Mouse (Mus musculus): ENCODE results near the gene Rabl3.

Gene Rabl3

DNA sequence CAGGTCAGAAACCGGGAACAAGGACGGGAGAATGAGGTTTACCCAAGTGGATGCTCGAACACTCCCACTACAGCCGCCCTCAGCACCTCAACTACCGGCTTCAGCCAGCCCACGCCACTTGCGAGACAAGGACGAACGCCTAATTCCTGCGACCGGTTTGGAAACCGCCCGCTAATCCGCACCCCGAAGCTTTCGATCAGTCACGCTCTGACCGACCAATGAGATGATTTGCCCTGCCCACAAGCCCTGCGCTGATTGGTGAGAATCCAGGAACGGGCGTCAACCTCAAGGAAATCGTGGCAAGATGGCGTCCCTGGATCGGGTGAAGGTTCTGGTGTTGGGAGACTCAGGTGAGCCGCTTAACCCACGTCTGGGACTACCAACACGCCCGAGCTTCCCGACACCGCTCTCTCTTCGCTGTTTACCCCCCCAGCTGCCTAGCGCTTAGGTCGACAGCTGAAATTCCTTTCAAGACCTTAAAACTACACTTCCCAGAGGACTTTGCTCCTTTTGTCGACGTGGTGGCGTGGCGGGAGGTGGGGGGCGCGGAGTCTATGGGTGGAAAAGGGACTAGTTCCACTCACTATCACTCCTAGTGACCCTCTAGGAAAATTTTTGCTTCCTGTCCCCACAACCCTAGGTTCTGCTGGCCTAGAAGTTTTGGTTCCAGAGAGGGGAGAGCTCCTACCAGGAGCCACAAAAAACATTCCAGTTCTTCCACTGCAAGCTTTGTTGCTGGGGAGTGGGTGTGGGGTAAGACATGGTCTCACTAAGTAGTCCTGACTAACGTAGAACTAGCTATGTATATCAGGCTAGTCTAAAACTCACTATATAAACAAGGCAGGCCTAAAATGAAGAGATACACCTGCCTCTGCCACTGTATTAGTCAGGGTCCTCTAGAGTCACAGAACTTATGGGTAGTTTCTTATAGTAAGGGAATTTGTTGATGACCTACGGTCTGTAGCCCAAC is at the start of gene Rabl3, which contains the start of gene Gtf2e1:
Rabl3 (plus strand) TSS at position 275 of the 970 bp plus-strand sequence.
Gtf2e1 (minus strand) TSS at position 179 of the 970 bp plus-strand sequence.
- H3K36me3 ChIP-seq (ENCODE audit: control insufficient read depth, insufficient read depth, low read length, poor library complexity, severe bottlenecking) = peaks cover 3% of the 10 kb centered on the region; the same call in 1 of the 2 replicates
- DNase-seq (ENCODE audit: low read depth, low spot score) = peak; percentile 98
- H3K27me3 ChIP-seq (ENCODE audit: control insufficient read depth, insufficient read depth, low read length, poor library complexity, severe bottlenecking) = no peaks in the 10 kb centered on the region

DNA sequence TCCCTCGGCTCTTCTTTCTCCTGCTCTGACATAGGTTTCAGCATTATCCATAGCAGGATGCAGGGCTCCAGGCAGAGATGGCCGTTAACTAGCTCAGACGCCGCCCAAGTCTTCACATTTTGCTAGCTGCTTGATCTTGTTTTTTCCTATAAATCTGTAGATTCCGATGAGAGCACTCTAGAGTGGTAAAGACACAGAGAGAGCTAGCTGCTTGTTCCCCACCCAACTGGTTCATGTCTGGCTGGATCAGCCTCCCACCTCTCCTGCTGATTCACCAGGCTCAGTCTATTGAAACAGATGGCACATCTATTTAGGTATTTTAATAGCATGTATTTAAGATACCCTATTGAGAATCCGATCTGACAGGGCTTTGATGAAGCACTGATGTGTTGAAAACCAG is 44.7 kb upstream of the Rabl3 start:
- Histone ChIP-seq H3K27me3 (ENCODE audit: control insufficient read depth, insufficient read depth, low read length, poor library complexity, severe bottlenecking) (no peaks in the 10 kb centered on the region; the same call in 1 of the 2 replicates), H3K36me3 (ENCODE audit: control insufficient read depth, insufficient read depth, low read length, poor library complexity, severe bottlenecking) (no peaks in the 10 kb centered on the region)
- no peak for DNase-seq (ENCODE audit: low read depth, low spot score)

DNA sequence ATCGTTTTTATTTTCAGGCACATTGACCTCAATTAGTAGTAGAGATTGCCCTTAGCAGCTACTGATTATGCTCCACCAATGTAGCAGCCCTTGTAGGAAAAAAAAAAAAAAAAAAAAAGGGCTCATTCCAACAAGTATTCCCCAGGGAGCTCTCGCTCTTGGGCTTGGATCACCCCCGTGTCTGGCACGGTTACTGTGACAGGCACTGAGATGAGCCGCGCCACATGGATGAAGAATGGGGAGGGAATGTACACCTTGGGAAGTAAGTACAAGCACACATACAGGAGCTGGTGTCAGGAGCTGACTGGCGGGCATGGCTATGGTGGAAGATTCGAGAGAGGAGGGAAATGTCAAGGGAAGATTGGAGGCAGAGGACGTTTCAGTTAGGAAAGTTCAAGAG is 41.1 kb upstream of the Rabl3 start:
- no peak for DNase-seq (ENCODE audit: low read depth, low spot score)
- no peaks in the 10 kb centered on the region for H3K36me3 ChIP-seq (ENCODE audit: control insufficient read depth, insufficient read depth, low read length, poor library complexity, severe bottlenecking)
- no peaks in the 10 kb centered on the region for H3K27me3 ChIP-seq (ENCODE audit: control insufficient read depth, insufficient read depth, low read length, poor library complexity, severe bottlenecking)

DNA sequence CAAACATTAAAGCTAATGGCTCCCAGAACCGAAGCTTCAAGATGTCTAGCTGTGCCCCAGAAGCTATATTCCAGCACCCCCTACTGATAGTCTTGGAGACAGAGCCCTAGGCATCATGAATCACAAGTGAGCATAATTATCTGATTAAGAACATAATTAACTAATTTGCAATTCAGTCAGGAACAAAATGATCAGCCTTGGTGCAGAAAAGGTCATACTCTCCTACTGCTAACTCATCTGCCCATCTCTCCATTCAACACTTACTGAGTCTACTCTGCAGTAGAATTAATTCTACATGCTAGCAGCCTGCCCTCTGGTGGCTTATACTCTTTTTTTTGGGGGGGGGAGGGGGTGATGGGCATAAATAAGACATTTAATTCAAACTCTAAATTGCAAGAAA is 35.2 kb upstream of the Rabl3 start:
- no peak for DNase-seq (ENCODE audit: low read depth, low spot score)
- no peaks in the 10 kb centered on the region for H3K27me3 ChIP-seq (ENCODE audit: control insufficient read depth, insufficient read depth, low read length, poor library complexity, severe bottlenecking)
- H3K36me3 ChIP-seq (ENCODE audit: control insufficient read depth, insufficient read depth, low read length, poor library complexity, severe bottlenecking) = no peaks in the 10 kb centered on the region

DNA sequence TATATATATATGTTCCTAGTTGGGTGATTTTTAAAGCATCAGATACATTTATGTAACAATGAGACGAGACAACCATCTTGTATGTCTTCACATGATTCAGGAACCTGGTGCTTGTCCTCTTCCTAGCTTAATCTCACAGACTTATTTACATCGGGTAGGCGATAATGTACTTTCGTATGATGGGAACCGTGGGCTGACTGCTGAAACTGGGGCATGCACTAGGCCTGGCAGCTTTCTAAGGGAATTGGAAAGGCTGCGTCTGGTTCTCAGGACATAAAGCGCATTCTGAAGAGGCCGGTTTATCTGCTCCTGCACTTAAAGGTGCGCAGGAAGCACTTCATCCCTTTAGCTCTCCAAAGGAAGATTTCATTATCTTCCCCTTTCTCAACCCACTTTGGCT is 32.9 kb upstream of the Rabl3 start:
- peaks cover 7% of the 10 kb centered on the region for H3K36me3 ChIP-seq (ENCODE audit: control insufficient read depth, insufficient read depth, low read length, poor library complexity, severe bottlenecking)
- no peaks in the 10 kb centered on the region for H3K27me3 ChIP-seq (ENCODE audit: control insufficient read depth, insufficient read depth, low read length, poor library complexity, severe bottlenecking)
- no peak for DNase-seq (ENCODE audit: low read depth, low spot score)

DNA sequence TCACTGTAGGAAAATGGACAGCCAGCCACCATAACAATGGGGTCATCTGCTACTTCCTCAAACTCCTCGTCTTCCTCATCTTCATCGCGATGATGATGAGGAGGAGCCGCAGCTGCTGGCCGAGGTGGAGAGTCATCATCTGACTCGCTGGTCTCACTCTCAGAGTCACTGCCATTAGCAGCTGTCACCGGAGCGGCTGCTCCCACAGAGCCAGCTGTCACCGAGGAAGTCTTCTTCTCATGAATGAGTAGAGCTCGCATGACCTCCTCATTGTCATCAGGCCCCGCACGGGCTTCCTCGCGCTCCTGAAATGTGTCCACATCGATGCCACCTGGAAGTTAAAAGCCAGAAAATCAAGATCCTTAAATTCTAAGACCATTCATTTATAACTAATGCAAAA is 28.2 kb upstream of the Rabl3 start:
- Histone ChIP-seq H3K36me3 (ENCODE audit: control insufficient read depth, insufficient read depth, low read length, poor library complexity, severe bottlenecking) (peaks cover 9% of the 10 kb centered on the region), H3K27me3 (ENCODE audit: control insufficient read depth, insufficient read depth, low read length, poor library complexity, severe bottlenecking) (no peaks in the 10 kb centered on the region)
- DNase-seq (ENCODE audit: low read depth, low spot score) = no peak

DNA sequence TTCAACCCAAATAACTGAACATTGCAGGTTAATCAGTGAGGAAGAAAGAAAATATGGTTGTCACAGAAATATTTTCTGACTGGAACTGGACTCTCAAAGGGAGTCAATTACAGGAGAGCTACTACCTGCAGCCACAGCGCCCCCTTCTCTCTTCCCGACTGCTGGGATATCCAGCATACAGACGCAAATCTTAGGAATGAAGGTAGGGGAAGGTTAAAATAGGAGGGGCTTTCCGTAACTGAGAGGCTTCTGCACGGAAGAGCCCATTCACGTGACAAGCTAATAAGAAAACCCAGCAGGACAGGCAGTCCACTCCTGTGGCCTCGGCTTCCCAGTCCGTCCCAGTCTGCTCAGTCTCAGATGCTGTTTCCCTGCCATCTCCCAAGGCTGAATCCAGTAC is 25.0 kb upstream of the Rabl3 start:
- Histone ChIP-seq H3K36me3 (ENCODE audit: control insufficient read depth, insufficient read depth, low read length, poor library complexity, severe bottlenecking) (peaks cover 11% of the 10 kb centered on the region), H3K27me3 (ENCODE audit: control insufficient read depth, insufficient read depth, low read length, poor library complexity, severe bottlenecking) (no peaks in the 10 kb centered on the region)
- DNase-seq (ENCODE audit: low read depth, low spot score) = no peak

DNA sequence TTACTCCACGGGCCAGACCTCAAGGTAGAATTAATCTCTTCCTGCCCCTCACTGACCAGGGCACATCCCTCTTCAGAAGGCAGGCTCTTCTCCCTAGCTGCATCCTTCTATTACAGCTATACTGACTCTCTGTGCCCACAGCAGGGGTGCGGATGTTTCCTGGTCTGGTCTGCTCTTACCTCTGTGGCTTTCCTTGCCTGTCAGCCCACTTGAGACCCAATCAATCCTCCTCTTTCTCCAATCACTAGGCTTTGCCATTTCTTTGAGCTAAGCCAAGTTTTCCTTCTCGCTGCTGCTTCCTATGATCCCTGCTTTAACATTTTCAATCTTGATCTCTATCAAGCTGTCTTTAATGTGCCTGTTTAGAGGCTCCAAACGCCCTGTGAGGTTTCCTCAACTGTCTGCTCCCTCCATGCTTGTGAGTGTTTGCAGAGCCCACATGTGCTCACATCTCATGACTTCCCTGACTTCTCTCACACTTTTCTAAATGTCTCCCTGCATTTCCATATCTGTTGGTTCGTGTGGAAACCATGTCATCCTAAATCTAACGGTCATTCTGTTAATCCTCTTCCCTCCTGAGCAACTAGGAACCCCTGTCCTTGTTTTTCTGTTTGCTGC is 23.2 kb upstream of the Rabl3 start:
- Histone ChIP-seq H3K36me3 (ENCODE audit: control insufficient read depth, insufficient read depth, low read length, poor library complexity, severe bottlenecking) (peaks cover 16% of the 10 kb centered on the region), H3K27me3 (ENCODE audit: control insufficient read depth, insufficient read depth, low read length, poor library complexity, severe bottlenecking) (no peaks in the 10 kb centered on the region)
- no peak for DNase-seq (ENCODE audit: low read depth, low spot score)

DNA sequence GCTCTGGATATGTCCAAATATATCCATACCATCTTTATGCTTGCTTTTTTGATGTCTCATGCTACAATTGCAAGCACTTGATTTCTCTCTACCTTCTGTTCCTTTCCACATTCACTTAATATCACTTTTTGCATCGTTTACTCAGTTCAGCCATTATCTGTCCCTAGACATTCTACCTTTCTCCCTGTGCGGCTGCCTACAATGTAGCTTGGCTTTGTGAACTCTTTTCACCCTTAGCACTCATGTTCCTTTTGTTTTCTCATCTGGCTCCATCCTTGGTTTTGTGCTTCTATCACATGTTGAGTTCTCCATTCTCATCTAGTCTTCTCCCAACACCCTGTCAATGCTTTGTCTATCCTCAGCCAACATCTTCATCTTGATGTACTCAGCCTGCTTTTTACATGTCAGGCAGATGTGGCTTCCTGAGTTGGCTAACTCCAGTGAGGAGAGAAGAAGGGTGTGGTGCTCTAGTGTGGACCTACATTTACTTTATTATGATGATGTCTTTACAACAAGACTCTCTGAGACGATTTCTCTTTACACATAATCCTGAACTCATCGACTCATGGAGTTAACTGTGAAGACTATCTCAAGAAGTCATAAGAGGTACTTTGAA is 22.0 kb upstream of the Rabl3 start:
- DNase-seq (ENCODE audit: low read depth, low spot score) = no peak
- Histone ChIP-seq H3K27me3 (ENCODE audit: control insufficient read depth, insufficient read depth, low read length, poor library complexity, severe bottlenecking) (no peaks in the 10 kb centered on the region), H3K36me3 (ENCODE audit: control insufficient read depth, insufficient read depth, low read length, poor library complexity, severe bottlenecking) (peaks cover 19% of the 10 kb centered on the region)

DNA sequence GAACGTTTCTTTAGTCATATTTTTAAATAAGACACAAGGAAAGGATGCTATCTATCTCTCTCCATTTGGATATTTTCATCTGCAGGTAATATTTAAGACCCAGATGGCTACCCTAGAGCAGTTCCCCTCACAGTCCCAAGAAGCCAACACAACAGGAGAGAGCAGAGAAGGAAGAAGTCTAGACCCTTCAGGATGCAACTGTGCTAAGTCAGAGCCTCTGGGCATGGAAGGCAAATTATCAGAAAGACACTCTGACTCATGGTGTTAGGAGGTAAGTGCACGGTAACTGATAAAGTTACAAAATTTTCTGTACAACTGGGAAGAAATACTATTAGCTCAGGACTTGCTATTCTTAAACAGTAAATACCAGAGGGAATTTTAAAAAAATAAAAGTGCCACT is 21.0 kb upstream of the Rabl3 start:
- no peak for DNase-seq (ENCODE audit: low read depth, low spot score)
- H3K27me3 ChIP-seq (ENCODE audit: control insufficient read depth, insufficient read depth, low read length, poor library complexity, severe bottlenecking) = no peaks in the 10 kb centered on the region
- peaks cover 22% of the 10 kb centered on the region for H3K36me3 ChIP-seq (ENCODE audit: control insufficient read depth, insufficient read depth, low read length, poor library complexity, severe bottlenecking)

DNA sequence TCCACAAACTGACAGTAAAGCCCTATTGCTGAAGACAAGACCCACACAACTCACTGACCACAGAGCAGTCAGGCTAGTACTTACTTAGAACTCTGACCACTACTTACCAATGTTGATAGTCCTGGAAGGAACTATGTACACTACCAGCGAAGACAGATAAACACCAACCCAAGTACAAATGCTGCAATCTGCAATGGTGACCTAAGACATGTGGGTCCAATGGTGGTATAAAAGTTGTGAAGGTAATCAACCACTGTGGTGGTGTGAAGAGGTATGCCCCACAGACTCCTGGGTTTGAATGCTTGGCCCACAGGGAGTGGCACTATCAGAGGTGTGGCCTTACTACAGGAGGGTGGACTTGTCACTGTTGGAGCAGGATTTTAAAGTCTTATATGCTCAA is 20.0 kb upstream of the Rabl3 start:
- no peak for DNase-seq (ENCODE audit: low read depth, low spot score)
- H3K27me3 ChIP-seq (ENCODE audit: control insufficient read depth, insufficient read depth, low read length, poor library complexity, severe bottlenecking) = no peaks in the 10 kb centered on the region
- peaks cover 24% of the 10 kb centered on the region for H3K36me3 ChIP-seq (ENCODE audit: control insufficient read depth, insufficient read depth, low read length, poor library complexity, severe bottlenecking)

DNA sequence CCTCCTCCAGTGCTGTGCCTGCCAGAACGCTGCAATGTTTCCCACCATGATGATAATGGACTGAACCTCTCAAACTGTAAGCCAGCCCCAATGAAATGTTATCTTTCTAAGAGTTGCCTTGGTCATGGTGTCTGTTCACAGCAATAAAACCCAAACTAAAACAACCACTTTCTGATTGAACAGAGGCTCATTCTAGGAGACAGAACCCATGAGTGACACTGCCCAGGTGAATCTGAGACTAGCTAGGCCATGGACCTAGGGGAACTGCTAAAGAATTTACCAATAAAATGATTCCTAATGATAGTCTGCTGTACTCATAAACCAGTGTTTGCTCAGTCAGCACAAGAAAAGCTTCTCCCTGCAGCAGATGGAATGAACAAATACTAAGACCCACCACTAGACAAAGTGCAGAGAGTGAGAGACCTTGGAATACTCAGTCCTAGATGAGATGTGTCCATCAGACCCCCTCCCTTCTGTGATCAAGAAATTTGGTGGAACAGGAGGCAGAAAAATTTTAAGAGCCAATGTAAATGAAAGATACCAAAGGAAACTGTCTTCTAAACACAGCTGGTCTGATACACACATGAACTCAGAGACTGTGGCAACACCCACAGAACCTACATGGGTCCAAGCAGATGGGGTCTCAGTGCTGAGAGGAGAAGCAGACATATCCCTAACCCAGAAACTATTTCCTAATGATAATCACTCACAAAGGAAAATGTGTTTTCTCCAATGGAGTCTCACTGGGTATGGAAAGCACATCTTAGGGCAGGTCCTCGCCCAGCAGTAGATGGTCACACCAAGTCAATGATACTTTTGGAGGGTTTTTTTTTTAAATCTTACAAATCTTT is 19.3 kb upstream of the Rabl3 start:
- Histone ChIP-seq H3K27me3 (ENCODE audit: control insufficient read depth, insufficient read depth, low read length, poor library complexity, severe bottlenecking) (no peaks in the 10 kb centered on the region), H3K36me3 (ENCODE audit: control insufficient read depth, insufficient read depth, low read length, poor library complexity, severe bottlenecking) (peaks cover 24% of the 10 kb centered on the region)
- no peak for DNase-seq (ENCODE audit: low read depth, low spot score)

DNA sequence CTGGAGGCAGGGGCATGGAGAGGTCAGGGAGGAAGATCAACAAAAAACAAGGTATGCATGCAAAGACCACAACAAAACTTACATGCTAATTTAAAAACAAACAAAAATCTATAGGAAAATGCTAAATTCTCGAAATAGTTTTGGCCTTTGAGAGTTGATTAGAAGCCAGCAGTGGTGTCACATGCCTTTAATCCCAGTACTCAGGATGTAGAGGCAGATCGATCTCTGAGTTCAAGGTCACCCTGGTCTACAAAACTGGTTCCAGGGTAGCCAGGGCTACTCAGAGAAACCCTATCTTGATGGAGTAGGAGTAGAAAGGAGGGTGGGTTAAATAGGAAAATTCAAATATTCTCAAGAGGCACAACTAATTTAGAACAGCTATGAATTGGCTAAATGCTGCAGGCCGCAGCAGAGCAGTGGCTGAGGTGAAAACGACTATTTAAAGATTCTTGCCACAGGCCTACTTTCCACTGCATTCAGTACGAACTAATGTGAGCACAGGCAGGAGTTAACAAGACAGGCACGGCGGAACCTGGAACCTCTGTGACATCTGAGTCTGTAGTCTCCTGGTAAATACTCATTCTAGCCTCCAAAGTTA is 17.5 kb upstream of the Rabl3 start:
- Histone ChIP-seq H3K36me3 (ENCODE audit: control insufficient read depth, insufficient read depth, low read length, poor library complexity, severe bottlenecking) (peaks cover 28% of the 10 kb centered on the region), H3K27me3 (ENCODE audit: control insufficient read depth, insufficient read depth, low read length, poor library complexity, severe bottlenecking) (no peaks in the 10 kb centered on the region)
- no peak for DNase-seq (ENCODE audit: low read depth, low spot score)

DNA sequence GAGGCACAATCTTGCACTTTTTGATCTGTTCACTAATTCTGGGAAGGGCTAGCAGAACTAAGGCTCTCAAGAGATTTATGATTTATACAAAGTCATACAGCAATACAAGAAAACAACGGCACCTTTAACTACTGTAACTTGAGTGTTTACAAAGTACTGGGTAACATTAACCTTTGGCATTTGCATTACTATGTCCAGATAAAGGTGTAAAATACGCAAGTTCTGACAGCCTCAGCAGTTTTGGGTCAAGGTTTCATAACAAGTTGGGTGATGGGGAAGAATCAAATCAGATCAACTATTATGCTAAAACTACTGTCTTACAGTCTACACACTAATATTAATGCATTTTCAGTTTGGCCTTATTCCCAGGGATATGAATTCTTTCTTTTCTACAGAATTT is 14.6 kb upstream of the Rabl3 start:
- no peak for DNase-seq (ENCODE audit: low read depth, low spot score)
- Histone ChIP-seq H3K36me3 (ENCODE audit: control insufficient read depth, insufficient read depth, low read length, poor library complexity, severe bottlenecking) (peaks cover 22% of the 10 kb centered on the region), H3K27me3 (ENCODE audit: control insufficient read depth, insufficient read depth, low read length, poor library complexity, severe bottlenecking) (no peaks in the 10 kb centered on the region)
